Mouse (Mus musculus) liver, embryonic 14.5 days (tissue): ENCODE measurements around the gene Ccnb1.

Experiments
- CTCF ChIP-seq: IDR thresholded peaks from 2 replicates; pipeline ENCODE4 v1.5.1; 2016; ENCODE audit warnings: antibody characterized with exemption, low read depth, control low read depth
- EP300 ChIP-seq: IDR thresholded peaks from 2 replicates; pipeline ENCODE4 v1.6.1; 2016; ENCODE audit warnings: antibody characterized with exemption, low read depth

DNA sequence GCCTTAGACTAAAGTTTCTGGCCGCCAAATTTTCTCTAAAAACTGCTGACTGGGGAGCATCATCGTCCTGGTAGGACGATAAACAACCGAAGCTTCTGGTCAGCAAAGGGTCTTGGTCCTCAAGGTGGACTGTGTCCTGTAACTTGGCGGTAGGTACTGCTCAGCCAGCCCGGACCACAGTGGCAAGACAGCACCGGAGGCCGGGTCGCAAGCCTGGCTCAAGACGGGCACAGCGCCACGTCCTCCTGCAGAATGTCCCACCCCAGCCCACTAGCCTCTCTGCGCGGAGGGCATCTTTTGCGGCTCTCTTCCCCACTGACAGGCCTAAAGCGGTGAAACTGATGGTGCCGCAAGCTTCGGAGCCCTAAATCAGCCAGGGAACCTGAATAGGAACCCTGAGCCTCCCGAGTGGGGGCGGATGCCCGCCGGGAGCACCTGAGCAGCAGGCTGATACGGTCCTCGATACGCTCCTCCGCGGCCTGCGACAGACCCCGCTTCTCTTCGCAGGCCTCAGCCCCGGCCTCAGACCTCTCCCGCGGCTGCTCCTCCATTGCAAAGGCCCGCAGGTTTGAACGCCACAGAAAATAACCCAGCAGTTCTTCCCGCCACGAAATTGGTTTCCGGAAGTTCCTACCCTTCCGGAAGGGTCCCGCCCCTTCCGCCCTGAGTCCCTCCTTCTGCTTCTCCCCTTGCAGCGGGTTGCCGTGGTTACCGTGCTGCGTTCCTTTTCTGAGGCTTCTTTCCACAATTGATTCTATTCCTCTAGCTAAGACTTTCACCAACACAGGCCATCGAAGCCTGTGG lies 10.9 kb downstream of the Ccnb1 start, which contains the start of gene Cenph:
- TF ChIP-seq CTCF (no peak), EP300 (no peak)
